Mouse (Mus musculus): Measurements from ENCODE around the gene Mettl7b.

- TF ChIP-seq TAL1 (IDR thresholded peaks at IDR 0.05; ENCODE audit: low read length): no peak
- no peak for TF ChIP-seq GATA1 (IDR thresholded peaks at IDR 0.05; ENCODE audit: low read length)
Observed at GRCm38 (mm10) chr10:128937756-128938390, 22.9 kb downstream of the Mettl7b start.
